Mouse (Mus musculus) Muller cell, postnatal 12 days (primary cell): ENCODE measurements around the gene Rxfp4.
"Not testable (repeated sequence)": the region's sequence is repeated elsewhere in the genome, so short reads cannot be mapped to it uniquely, and the experiment has no call there.

Experiments
- DNase-seq: peaks from one replicate; pipeline ENCODE4 v3.0.0-alpha.2; 2015; ENCODE audit errors: inconsistent ontology term

Rxfp4 gene

DNA sequence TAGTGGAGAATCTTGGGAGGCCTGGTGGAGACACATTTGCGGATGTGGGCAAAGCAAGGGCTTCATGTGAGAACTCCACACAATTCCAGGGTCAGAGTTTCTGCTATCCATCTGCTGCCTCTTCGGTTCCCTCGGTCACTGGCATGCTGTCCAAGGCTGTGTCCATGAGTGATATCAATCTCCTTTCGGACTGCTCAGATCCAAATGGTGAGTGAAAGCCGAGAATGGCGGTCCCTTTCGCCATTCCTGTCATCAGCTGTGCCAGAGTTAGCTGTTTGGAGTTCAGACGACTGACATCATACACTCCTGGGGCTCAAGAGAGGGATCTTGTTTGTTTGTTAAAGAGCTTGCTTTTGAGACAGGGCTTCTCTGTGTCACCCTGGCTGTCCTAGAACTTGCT lies 38.5 kb downstream of the Rxfp4 start:
- no peak for DNase-seq

DNA sequence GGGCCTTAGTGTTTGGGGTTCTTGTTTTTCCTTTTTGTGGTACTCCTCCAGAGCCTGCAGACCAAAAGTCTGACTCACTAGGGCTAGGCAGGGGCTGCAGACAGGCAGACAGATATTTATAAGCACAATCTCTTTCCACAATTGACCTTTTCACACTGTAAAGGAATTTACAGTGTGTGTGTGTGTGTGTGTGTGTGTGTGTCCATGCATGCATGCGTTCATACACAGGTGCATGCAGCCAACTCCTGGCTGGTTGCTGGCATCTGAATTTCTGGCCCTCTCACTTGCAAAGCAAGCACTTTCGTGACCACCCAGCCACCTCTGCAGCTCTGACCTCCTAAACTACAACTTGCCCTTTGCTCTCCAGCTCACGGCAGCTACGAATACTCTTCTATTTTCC lies 43.9 kb downstream of the Rxfp4 start:
- DNase-seq, result no peak

DNA sequence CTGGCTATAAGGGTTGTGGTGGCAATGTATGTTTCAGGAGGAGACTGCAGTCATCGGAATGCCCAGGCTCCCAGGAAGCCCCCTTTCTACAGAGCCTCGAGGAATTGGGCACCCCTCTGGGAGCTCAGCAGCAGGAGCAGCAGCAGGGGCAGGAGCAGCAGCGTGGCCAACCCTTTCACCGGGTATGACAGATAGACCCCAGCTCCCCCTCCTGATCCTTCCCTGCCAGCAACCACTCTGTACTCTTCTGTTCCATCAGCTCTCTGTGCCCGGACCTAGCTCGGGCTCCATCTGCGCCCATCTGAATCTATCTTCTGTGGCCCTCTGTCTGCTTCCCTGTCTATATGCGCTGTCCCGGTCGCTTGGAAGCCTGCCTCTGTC lies 45.2 kb downstream of the Rxfp4 start:
- no peak for DNase-seq

DNA sequence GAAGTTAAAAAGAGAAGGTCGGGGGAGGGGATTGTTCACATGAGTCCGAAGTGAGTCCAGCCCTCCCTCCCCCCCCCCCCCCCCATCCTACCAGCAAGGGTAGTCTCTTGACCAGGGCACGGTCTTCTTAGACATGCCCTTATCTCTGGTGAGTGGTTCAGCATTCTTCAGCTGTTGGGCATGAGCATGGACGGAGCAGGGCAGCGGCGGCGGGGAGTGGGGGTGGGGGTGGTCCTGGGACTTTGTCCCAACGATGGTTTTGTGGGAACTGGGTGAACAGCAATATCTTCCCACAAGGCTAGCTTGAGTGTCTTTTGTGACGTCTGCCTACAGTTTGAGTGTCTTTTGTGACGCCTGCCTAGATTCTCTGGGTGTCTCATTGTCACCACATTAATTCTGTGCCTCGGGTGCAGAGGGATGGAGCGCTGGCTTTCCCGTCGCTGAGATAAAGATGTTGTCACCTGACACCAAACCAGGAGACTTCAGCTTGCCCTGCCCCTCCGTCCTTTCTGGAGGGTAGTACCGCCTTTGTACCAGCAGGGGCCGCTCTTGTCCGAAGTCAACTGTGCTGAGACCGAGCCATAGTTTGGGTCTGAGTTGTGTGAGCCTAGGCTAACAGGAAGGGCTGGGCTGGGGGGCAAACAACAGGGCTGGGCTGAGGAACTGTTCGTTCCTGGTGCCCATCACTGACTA lies 45.7 kb downstream of the Rxfp4 start:
- DNase-seq, result peak; percentile 88

DNA sequence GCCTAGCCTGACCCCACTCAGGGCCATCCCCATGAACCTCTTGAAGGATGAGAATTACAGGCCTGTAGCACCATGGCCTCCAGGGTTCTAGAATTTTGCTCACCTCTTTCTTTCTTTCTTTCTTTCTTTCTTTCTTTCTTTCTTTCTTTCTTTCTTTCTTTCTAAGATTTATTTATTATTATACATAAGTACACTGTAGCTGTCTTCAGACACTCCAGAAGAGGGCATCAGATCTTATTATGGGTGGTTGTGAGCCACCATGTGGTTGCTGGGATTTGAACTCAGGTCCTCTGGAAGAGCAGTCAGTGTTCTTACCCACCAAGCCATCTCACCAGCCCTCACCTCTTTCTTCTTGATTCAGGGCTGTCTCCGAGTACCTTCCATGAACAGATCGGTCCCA lies 47.3 kb downstream of the Rxfp4 start, which contains the start of gene Arhgef2:
Gene Arhgef2 (plus strand): TSS at position 301 of the 400 bp plus-strand sequence.
- DNase-seq, result not testable (repeated sequence)

DNA sequence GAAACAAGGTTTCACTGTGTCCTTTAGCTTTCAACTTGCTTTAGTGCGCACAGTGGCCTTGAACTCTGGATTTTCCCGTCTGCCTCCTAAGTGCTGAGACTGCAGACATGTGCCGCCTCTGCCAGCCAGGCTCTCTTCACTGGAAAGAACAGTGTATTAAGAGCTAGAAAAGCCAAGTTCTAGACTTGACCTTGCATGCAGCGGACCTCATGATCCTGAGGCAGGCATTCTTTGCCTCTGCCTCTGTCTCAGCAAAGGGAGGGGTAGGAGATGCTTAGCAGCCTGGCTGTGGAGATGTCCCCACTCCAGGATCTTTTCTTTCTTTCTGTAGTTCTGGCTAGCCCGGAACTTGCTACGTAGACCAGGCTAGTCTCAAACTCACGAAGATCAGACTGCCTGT lies 48.1 kb downstream of the Rxfp4 start:
- DNase-seq, result no peak

DNA sequence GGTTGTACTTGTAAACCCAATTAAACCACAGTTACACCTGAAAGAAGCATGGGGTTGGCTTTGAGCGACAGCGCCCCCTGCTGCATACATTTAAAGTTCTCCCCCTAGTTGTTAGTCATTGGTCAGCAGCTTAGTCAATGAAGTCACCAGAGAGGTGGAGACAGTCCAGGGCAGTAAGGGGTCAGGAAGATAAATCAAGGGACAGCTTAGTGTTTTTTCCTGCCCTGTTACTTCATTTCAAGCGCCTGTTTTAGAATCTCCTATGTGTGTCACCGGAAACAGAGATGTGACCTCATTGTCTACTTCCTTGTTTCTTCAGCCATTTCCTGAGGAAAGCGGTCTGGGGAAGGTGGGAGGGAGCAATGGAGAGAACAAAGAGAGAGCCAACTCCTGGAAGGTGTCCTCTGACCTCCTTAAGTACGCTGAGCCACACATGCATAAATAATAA lies 49.2 kb downstream of the Rxfp4 start:
- peak; percentile 33 for DNase-seq

DNA sequence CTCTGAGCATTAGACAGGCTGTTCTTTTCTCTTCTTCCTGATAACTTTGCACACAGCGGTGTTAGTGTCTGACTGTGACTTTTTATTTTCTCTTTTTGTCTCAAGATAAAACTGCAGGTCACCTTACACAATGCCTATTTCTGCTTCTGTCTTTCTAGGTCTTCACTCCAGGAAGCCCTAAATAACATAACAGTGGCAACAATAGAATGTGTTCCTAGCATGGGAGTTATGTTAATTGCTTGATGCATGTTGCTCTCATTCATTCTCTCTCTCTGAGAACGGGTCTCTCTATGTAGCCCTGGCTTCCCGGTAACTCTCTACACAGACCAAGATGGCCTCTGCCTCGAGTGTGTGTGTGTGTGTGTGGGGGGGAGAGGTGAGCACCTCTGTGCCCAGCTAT lies 50.5 kb downstream of the Rxfp4 start:
- DNase-seq, result no peak
